Mouse (Mus musculus): Measurements from ENCODE around the gene Snx22. TPM values are rescaled to one million over a fixed set of nuclear protein-coding genes. Genes with fewer than 3 reads are reported as not detected.
A peak's percentile ranks its signal among the peaks of the same experiment; 100 is the strongest.

The Snx22 gene
- under 1 TPM in 1 of 2 experiments, not detected in 1; 0.28 TPM for total RNA-seq (2021)
- long read RNA-seq, experiment 1 = 0 reads
- long read RNA-seq, experiment 2 = 0 reads

GRCm38 (mm10) chr9:66069583-66069982 is at the start of gene Snx22:
Gene Snx22 (minus strand): TSS chr9:66069719.
- intact Hi-C loops (cut with DNase I) = no loop called here

GRCm38 (mm10) chr9:66116890-66117289 is 47.4 kb upstream of the Snx22 start:
- peak overlapping the region; percentile 64 for H3K27ac ChIP-seq
- intact Hi-C loops (cut with DNase I) = no loop called here
- peak; percentile 44 for DNase-seq
- no peak overlapping the region for H3K4me3 ChIP-seq
- TF ChIP-seq CTCF (IDR thresholded peaks at IDR 0.05) = no peak

More at GRCm38 (mm10) chr9:66069583-66069982, at the start of gene Snx22:
- Histone ChIP-seq H3K4me3 (peak within 1 kb of the TSS; percentile 73), H3K27ac (peak within 1 kb of the TSS; percentile 6)
- no peak for TF ChIP-seq CTCF (IDR thresholded peaks at IDR 0.05)
- peak; percentile 91 for DNase-seq

GRCm38 (mm10) chr9:66114341-66114740 is 44.8 kb upstream of the Snx22 start:
- DNase-seq = no peak
- no peak for TF ChIP-seq CTCF (IDR thresholded peaks at IDR 0.05)
- H3K27ac ChIP-seq = no peak overlapping the region
- no peak overlapping the region for H3K4me3 ChIP-seq
- intact Hi-C loops (cut with DNase I) = no loop called here

GRCm38 (mm10) chr9:66110611-66111379 is 41.3 kb upstream of the Snx22 start:
- no peak for DNase-seq
- Histone ChIP-seq H3K4me3 (no peak overlapping the region), H3K27ac (no peak overlapping the region)
- TF ChIP-seq CTCF (IDR thresholded peaks at IDR 0.05) = no peak
- intact Hi-C loops (cut with DNase I) = no loop called here

GRCm38 (mm10) chr9:66110126-66110525 is 40.6 kb upstream of the Snx22 start:
- no peak overlapping the region for H3K4me3 ChIP-seq
- no peak overlapping the region for H3K27ac ChIP-seq
- no peak for DNase-seq
- intact Hi-C loops (cut with DNase I) = no loop called here
- TF ChIP-seq CTCF (IDR thresholded peaks at IDR 0.05) = no peak

GRCm38 (mm10) chr9:66109574-66109973 is 40.1 kb upstream of the Snx22 start:
- no peak for DNase-seq
- Histone ChIP-seq H3K4me3 (no peak overlapping the region), H3K27ac (no peak overlapping the region)
- intact Hi-C loops (cut with DNase I) = no loop called here
- no peak for TF ChIP-seq CTCF (IDR thresholded peaks at IDR 0.05)

GRCm38 (mm10) chr9:66105168-66105567 is 35.6 kb upstream of the Snx22 start:
- TF ChIP-seq CTCF (IDR thresholded peaks at IDR 0.05) = no peak
- Histone ChIP-seq H3K27ac (no peak overlapping the region), H3K4me3 (no peak overlapping the region)
- intact Hi-C loops (cut with DNase I) = no loop called here
- no peak for DNase-seq

- Histone ChIP-seq H3K27ac (no peak overlapping the region), H3K4me3 (no peak overlapping the region)
- intact Hi-C loops (cut with DNase I) = no loop called here
- TF ChIP-seq CTCF (IDR thresholded peaks at IDR 0.05) = no peak
- DNase-seq = no peak
Observed at GRCm38 (mm10) chr9:66104601-66105000, 35.1 kb upstream of the Snx22 start.

GRCm38 (mm10) chr9:66102668-66103067 is 33.1 kb upstream of the Snx22 start:
- DNase-seq = no peak
- TF ChIP-seq CTCF (IDR thresholded peaks at IDR 0.05) = no peak
- Histone ChIP-seq H3K27ac (no peak overlapping the region), H3K4me3 (no peak overlapping the region)
- intact Hi-C loops (cut with DNase I) = no loop called here

- intact Hi-C loops (cut with DNase I) = no loop called here
- no peak for DNase-seq
- Histone ChIP-seq H3K4me3 (no peak overlapping the region), H3K27ac (no peak overlapping the region)
- TF ChIP-seq CTCF (IDR thresholded peaks at IDR 0.05) = no peak
Observed at GRCm38 (mm10) chr9:66101577-66101976, 32.1 kb upstream of the Snx22 start.

GRCm38 (mm10) chr9:66092664-66093063 is 23.1 kb upstream of the Snx22 start:
- Histone ChIP-seq H3K4me3 (no peak overlapping the region), H3K27ac (no peak overlapping the region)
- intact Hi-C loops (cut with DNase I) = no loop called here
- TF ChIP-seq CTCF (IDR thresholded peaks at IDR 0.05) = no peak
- DNase-seq = no peak

- intact Hi-C loops (cut with DNase I) = no loop called here
- Histone ChIP-seq H3K4me3 (no peak overlapping the region), H3K27ac (peak overlapping the region; percentile 17; the same call in 1 of the 2 replicates)
- DNase-seq = no peak
- no peak for TF ChIP-seq CTCF (IDR thresholded peaks at IDR 0.05)
Observed at GRCm38 (mm10) chr9:66091327-66092231, 22.1 kb upstream of the Snx22 start.
